Mouse (Mus musculus): ENCODE results near the gene Mtss1l. TPM values are rescaled to one million over a fixed set of nuclear protein-coding genes. Genes with fewer than 3 reads are reported as not detected.

The Mtss1l gene
- polyA plus RNA-seq, 1 experiment from 2014 or later, result 10.1 TPM

- no peak overlapping the region for H3K9ac ChIP-seq
- H3K9me3 ChIP-seq (replicated peaks), result no peaks in the 10 kb centered on the region
- no peak for ATAC-seq (replicated peaks; ENCODE audit: insufficient number of reproducible peaks, insufficient read depth, low FRiP score, low read depth)
- H3K27ac ChIP-seq, result no peak overlapping the region
- H3K4me1 ChIP-seq (replicated peaks), result peaks cover 73% of the 10 kb centered on the region
- no peak overlapping the region for H3K4me2 ChIP-seq
- no peak overlapping the region for H3K4me3 ChIP-seq
- no peaks in the 10 kb centered on the region for H3K27me3 ChIP-seq
- 82% methylated on average over 11 of the region's 11 CpGs for WGBS
- H3K36me3 ChIP-seq, result no peaks in the 10 kb centered on the region
Observed at GRCm38 (mm10) chr8:110708429-110708828, 12.8 kb upstream of the Mtss1l start.

- H3K27me3 ChIP-seq, result no peaks in the 10 kb centered on the region
- H3K9me3 ChIP-seq (replicated peaks), result no peaks in the 10 kb centered on the region
- no peaks in the 10 kb centered on the region for H3K36me3 ChIP-seq
- peak overlapping the region; percentile 84 for H3K27ac ChIP-seq
- 50% methylated on average over 3 of the region's 3 CpGs for WGBS
- H3K9ac ChIP-seq, result 0 out of 2 replicates have a peak overlapping the region, but pooled peaks have one; percentile 2
- H3K4me1 ChIP-seq (replicated peaks), result peaks cover 71% of the 10 kb centered on the region
- no peak for ATAC-seq (replicated peaks; ENCODE audit: insufficient number of reproducible peaks, insufficient read depth, low FRiP score, low read depth)
- H3K4me2 ChIP-seq, result no peak overlapping the region
- no peak overlapping the region for H3K4me3 ChIP-seq
Observed at GRCm38 (mm10) chr8:110710593-110710992, 10.7 kb upstream of the Mtss1l start.

- peak; percentile 77 for ATAC-seq (replicated peaks; ENCODE audit: insufficient number of reproducible peaks, insufficient read depth, low FRiP score, low read depth)
- Histone ChIP-seq H3K36me3 (no peaks in the 10 kb centered on the region), H3K27me3 (no peaks in the 10 kb centered on the region), H3K4me1 (replicated peaks) (peaks cover 71% of the 10 kb centered on the region), H3K4me3 (no peak overlapping the region), H3K9ac (0 out of 2 replicates have a peak overlapping the region, but pooled peaks have one; percentile 2), H3K4me2 (no peak overlapping the region; the same call in 1 of the 2 replicates), H3K9me3 (replicated peaks) (no peaks in the 10 kb centered on the region), H3K27ac (peak overlapping the region; percentile 84)
- WGBS, result 34% methylated on average over 13 of the region's 13 CpGs
Observed at GRCm38 (mm10) chr8:110711271-110711934, 9.9 kb upstream of the Mtss1l start.

- H3K9ac ChIP-seq, result no peak overlapping the region
- H3K27ac ChIP-seq, result peak overlapping the region; percentile 84
- H3K36me3 ChIP-seq, result no peaks in the 10 kb centered on the region
- no peak overlapping the region for H3K4me3 ChIP-seq
- ATAC-seq (replicated peaks; ENCODE audit: insufficient number of reproducible peaks, insufficient read depth, low FRiP score, low read depth), result no peak
- 48% methylated on average over 7 of the region's 7 CpGs for WGBS
- H3K27me3 ChIP-seq, result no peaks in the 10 kb centered on the region
- H3K4me2 ChIP-seq, result no peak overlapping the region
- no peaks in the 10 kb centered on the region for H3K9me3 ChIP-seq (replicated peaks)
- peaks cover 79% of the 10 kb centered on the region for H3K4me1 ChIP-seq (replicated peaks)
Observed at GRCm38 (mm10) chr8:110713073-110713472, 8.2 kb upstream of the Mtss1l start.

- Histone ChIP-seq H3K4me2 (peak overlapping the region; percentile 7; the same call in 1 of the 2 replicates), H3K27ac (peak overlapping the region; percentile 81), H3K9me3 (replicated peaks) (no peaks in the 10 kb centered on the region), H3K27me3 (no peaks in the 10 kb centered on the region), H3K36me3 (no peaks in the 10 kb centered on the region), H3K9ac (peak overlapping the region; percentile 15; the same call in 1 of the 2 replicates), H3K4me3 (no peak overlapping the region), H3K4me1 (replicated peaks) (peaks cover 92% of the 10 kb centered on the region)
- WGBS, result 55% methylated on average over 15 of the region's 15 CpGs
- no peak; the same call in 1 of the 2 replicates for ATAC-seq (replicated peaks; ENCODE audit: insufficient number of reproducible peaks, insufficient read depth, low FRiP score, low read depth)
Observed at GRCm38 (mm10) chr8:110714827-110715519, 6.3 kb upstream of the Mtss1l start.

GRCm38 (mm10) chr8:110716075-110716474 lies 5.2 kb upstream of the Mtss1l start:
- WGBS, result 34% methylated on average over 4 of the region's 4 CpGs
- Histone ChIP-seq H3K27ac (peak overlapping the region; percentile 81), H3K9me3 (replicated peaks) (no peaks in the 10 kb centered on the region), H3K27me3 (no peaks in the 10 kb centered on the region), H3K4me1 (replicated peaks) (peaks cover 92% of the 10 kb centered on the region), H3K9ac (peak overlapping the region; percentile 27; the same call in 1 of the 2 replicates), H3K36me3 (no peaks in the 10 kb centered on the region), H3K4me2 (0 out of 2 replicates have a peak overlapping the region, but pooled peaks have one; percentile 7), H3K4me3 (no peak overlapping the region)
- peak; percentile 41 for ATAC-seq (replicated peaks; ENCODE audit: insufficient number of reproducible peaks, insufficient read depth, low FRiP score, low read depth)

- Histone ChIP-seq H3K9ac (no peak overlapping the region), H3K36me3 (no peaks in the 10 kb centered on the region), H3K4me2 (no peak overlapping the region), H3K27ac (peak overlapping the region; percentile 81; the same call in 1 of the 2 replicates), H3K9me3 (replicated peaks) (no peaks in the 10 kb centered on the region), H3K27me3 (no peaks in the 10 kb centered on the region), H3K4me3 (no peak overlapping the region), H3K4me1 (replicated peaks) (peaks cover 81% of the 10 kb centered on the region)
- whole genome bisulfite sequencing, result 73% methylated on average over 7 of the region's 7 CpGs
- no peak for ATAC-seq (replicated peaks; ENCODE audit: insufficient number of reproducible peaks, insufficient read depth, low FRiP score, low read depth)
Observed at GRCm38 (mm10) chr8:110717131-110717530, 4.1 kb upstream of the Mtss1l start.

- Histone ChIP-seq H3K27me3 (no peaks in the 10 kb centered on the region), H3K4me1 (replicated peaks) (peaks cover 81% of the 10 kb centered on the region), H3K9me3 (replicated peaks) (no peaks in the 10 kb centered on the region), H3K4me3 (no peak overlapping the region), H3K4me2 (no peak overlapping the region), H3K9ac (no peak overlapping the region), H3K27ac (peak overlapping the region; percentile 91), H3K36me3 (no peaks in the 10 kb centered on the region)
- 87% methylated on average over 8 of the region's 8 CpGs for WGBS
- no peak for ATAC-seq (replicated peaks; ENCODE audit: insufficient number of reproducible peaks, insufficient read depth, low FRiP score, low read depth)
Observed at GRCm38 (mm10) chr8:110718209-110718968, 2.9 kb upstream of the Mtss1l start.

- Histone ChIP-seq H3K4me3 (no peak overlapping the region), H3K36me3 (no peaks in the 10 kb centered on the region), H3K9ac (no peak overlapping the region), H3K4me1 (replicated peaks) (peaks cover 83% of the 10 kb centered on the region), H3K27me3 (no peaks in the 10 kb centered on the region), H3K27ac (peak overlapping the region; percentile 91), H3K9me3 (replicated peaks) (no peaks in the 10 kb centered on the region), H3K4me2 (no peak overlapping the region)
- 41% methylated on average over 12 of the region's 12 CpGs for WGBS
- no peak for ATAC-seq (replicated peaks; ENCODE audit: insufficient number of reproducible peaks, insufficient read depth, low FRiP score, low read depth)
Observed at GRCm38 (mm10) chr8:110718969-110719670, 2.2 kb upstream of the Mtss1l start.

- H3K4me3 ChIP-seq, result no peak overlapping the region
- peak overlapping the region; percentile 86; the same call in 1 of the 2 replicates for H3K4me2 ChIP-seq
- 0 out of 2 replicates have a peak overlapping the region, but pooled peaks have one; percentile 95 for H3K9ac ChIP-seq
- H3K27me3 ChIP-seq, result no peaks in the 10 kb centered on the region
- no peak for ATAC-seq (replicated peaks; ENCODE audit: insufficient number of reproducible peaks, insufficient read depth, low FRiP score, low read depth)
- H3K36me3 ChIP-seq, result 0 out of 2 replicates have a peak, but pooled peaks cover 4% of the 10 kb centered on the region
- peaks cover 83% of the 10 kb centered on the region for H3K4me1 ChIP-seq (replicated peaks)
- H3K9me3 ChIP-seq (replicated peaks), result no peaks in the 10 kb centered on the region
- peak overlapping the region; percentile 91 for H3K27ac ChIP-seq
- 74% methylated on average over 6 of the region's 6 CpGs for WGBS
Observed at GRCm38 (mm10) chr8:110719898-110720653, 1.2 kb upstream of the Mtss1l start.
